In the genomic region with DNA sequence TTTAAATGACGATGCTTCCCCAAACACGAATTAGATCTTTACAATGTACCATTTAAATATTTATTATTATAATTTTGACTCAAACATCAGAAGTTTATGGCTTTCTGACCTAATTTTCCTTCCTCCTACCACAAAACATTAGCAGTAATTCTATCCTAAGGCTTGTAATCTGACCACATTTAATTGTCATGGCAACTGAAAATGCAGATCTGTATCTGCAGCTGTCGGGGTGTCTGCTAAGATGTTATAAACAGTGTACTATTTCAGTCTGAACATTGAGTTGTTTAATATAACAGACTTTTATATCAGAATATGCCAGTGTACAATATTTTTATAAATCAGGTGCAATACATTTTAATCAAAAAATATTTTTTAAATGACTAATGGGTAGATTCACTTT, we compare ENCODE assay signal across 28 mouse cellular contexts. TPM values are rescaled to one million over a fixed set of nuclear protein-coding genes. Genes with fewer than 3 reads are reported as not detected.
DNase-seq lines count a peak whose midpoint lies in the region; ATAC-seq and TF ChIP-seq lines count a peak whose summit lies in the region.
"Had no signal": no experiment of that assay in that cellular context is flagged by ENCODE, and none has a peak within 500 bp of the region (broad histone marks: within the 10 kb centered on the region; RNA-seq: fewer than 3 reads in every experiment).

No protein-coding gene starts in this region.

- no peak for ATAC-seq in forebrain, postnatal 0 days
- no peak for ATAC-seq in forebrain, embryonic 13.5 days
- 0 out of 2 replicates have a peak, but pooled peaks have one; percentile 61 for ATAC-seq in midbrain, embryonic 11.5 days (ENCODE audit: low FRiP score)
- ATAC-seq in midbrain, embryonic 16.5 days: no peak
- no peak for ATAC-seq in inflammation-experienced regulatory T-cells, adult 6 months
- ATAC-seq: midbrain, embryonic 15.5 days had no signal

- no peak for TF ChIP-seq CTCF in forebrain, postnatal 0 days (IDR thresholded peaks at IDR 0.05; ENCODE audit: low read depth)
- TF ChIP-seq CTCF in brain, embryonic 14.5 days (IDR thresholded peaks at IDR 0.05; ENCODE audit: borderline replicate concordance, extremely low read depth, insufficient read depth, insufficient read length): no peak

- no peaks in the 10 kb centered on the region for H3K4me1 ChIP-seq in forebrain, postnatal 0 days (ENCODE audit: insufficient read depth)
- no peaks in the 10 kb centered on the region for H3K4me1 ChIP-seq in forebrain, embryonic 13.5 days
- no peaks in the 10 kb centered on the region for H3K4me1 ChIP-seq in midbrain, embryonic 11.5 days (ENCODE audit: control insufficient read depth, insufficient read depth, low read length)
- no peaks in the 10 kb centered on the region for H3K4me1 ChIP-seq in midbrain, embryonic 16.5 days (ENCODE audit: control insufficient read depth, insufficient read depth, low read length)
- H3K4me1 ChIP-seq: embryonic facial prominence, embryonic 13.5 days; forebrain, embryonic 12.5 days; heart, embryonic 12.5 days; hindbrain, embryonic 13.5 days; limb, embryonic 13.5 days; lung, embryonic 15.5 days; midbrain, embryonic 15.5 days; neural tube, embryonic 12.5 days had no signal

- WGBS in forebrain, postnatal 0 days: 32% methylated on average over 3 of the region's 3 CpGs
- WGBS in forebrain, embryonic 13.5 days: 60% methylated on average over 3 of the region's 3 CpGs
- 68% methylated on average over 3 of the region's 3 CpGs for WGBS in midbrain, embryonic 11.5 days
- 39% methylated on average over 3 of the region's 3 CpGs for WGBS in midbrain, embryonic 16.5 days

- TF ChIP-seq POLR2A in brain, embryonic 14.5 days (IDR thresholded peaks at IDR 0.05; ENCODE audit: borderline replicate concordance, extremely low read depth, insufficient read depth, insufficient read length, poor library complexity, severe bottlenecking): no peak

- peak; percentile 31 for DNase-seq in embryo, embryonic 10.5 days (ENCODE audit: low spot score)
- DNase-seq in embryo, embryonic 10 days (ENCODE audit: low spot score): no peak
- DNase-seq in forebrain, postnatal 0 days: peak; percentile 29
- no peak for DNase-seq in midbrain, embryonic 11.5 days (ENCODE audit: low spot score, missing footprints)
- DNase-seq in brain, embryonic 14.5 days (ENCODE audit: low read depth): peak; percentile 58
- DNase-seq: adrenal gland, adult 8-10 months; cerebellum, adult 11-12 months; cerebellum, adult 9-11 months; heart, adult 2 months; heart, postnatal 4 days; kidney, adult 11 months; kidney, postnatal 25 days had no signal

- H3K36me3 ChIP-seq in forebrain, postnatal 0 days (ENCODE audit: insufficient read depth): no peaks in the 10 kb centered on the region
- H3K36me3 ChIP-seq in forebrain, embryonic 13.5 days (ENCODE audit: poor library complexity, severe bottlenecking): no peaks in the 10 kb centered on the region
- H3K36me3 ChIP-seq in midbrain, embryonic 11.5 days (ENCODE audit: control insufficient read depth, insufficient read depth, low read length): no peaks in the 10 kb centered on the region
- H3K36me3 ChIP-seq in midbrain, embryonic 16.5 days (ENCODE audit: control insufficient read depth, insufficient read depth, low read length): no peaks in the 10 kb centered on the region
- H3K36me3 ChIP-seq: embryonic facial prominence, embryonic 13.5 days; forebrain, embryonic 12.5 days; G1E; heart, embryonic 12.5 days; hindbrain, embryonic 13.5 days; limb, embryonic 13.5 days; lung, embryonic 15.5 days; midbrain, embryonic 15.5 days; neural tube, embryonic 12.5 days had no signal

- H3K9me3 ChIP-seq in forebrain, postnatal 0 days (ENCODE audit: low read length): no peaks in the 10 kb centered on the region
- no peaks in the 10 kb centered on the region for H3K9me3 ChIP-seq in forebrain, embryonic 13.5 days (replicated peaks)
- H3K9me3 ChIP-seq in midbrain, embryonic 11.5 days (ENCODE audit: control insufficient read depth, low read length): no peaks in the 10 kb centered on the region
- H3K9me3 ChIP-seq in midbrain, embryonic 16.5 days (replicated peaks; ENCODE audit: control insufficient read depth, low read length, poor library complexity, severe bottlenecking): no peaks in the 10 kb centered on the region
- H3K9me3 ChIP-seq: embryonic facial prominence, embryonic 13.5 days; forebrain, embryonic 12.5 days; heart, embryonic 12.5 days; hindbrain, embryonic 13.5 days; limb, embryonic 13.5 days; lung, embryonic 15.5 days; midbrain, embryonic 15.5 days; neural tube, embryonic 12.5 days had no signal

- no peaks in the 10 kb centered on the region for H3K27me3 ChIP-seq in forebrain, postnatal 0 days (ENCODE audit: insufficient read depth, low read length)
- H3K27me3 ChIP-seq in forebrain, embryonic 13.5 days: no peaks in the 10 kb centered on the region
- H3K27me3 ChIP-seq in midbrain, embryonic 11.5 days (ENCODE audit: control insufficient read depth, insufficient read depth, low read length): no peaks in the 10 kb centered on the region
- H3K27me3 ChIP-seq in midbrain, embryonic 16.5 days (ENCODE audit: control insufficient read depth, insufficient read depth, low read depth, low read length): no peaks in the 10 kb centered on the region
- H3K27me3 ChIP-seq: embryonic facial prominence, embryonic 13.5 days; forebrain, embryonic 12.5 days; heart, embryonic 12.5 days; hindbrain, embryonic 13.5 days; limb, embryonic 13.5 days; lung, embryonic 15.5 days; midbrain, embryonic 15.5 days; neural tube, embryonic 12.5 days had no signal

- no peak overlapping the region for H3K4me2 ChIP-seq in forebrain, postnatal 0 days (ENCODE audit: low read depth)
- H3K4me2 ChIP-seq in forebrain, embryonic 13.5 days: no peak overlapping the region
- H3K4me2 ChIP-seq in midbrain, embryonic 11.5 days: no peak overlapping the region
- no peak overlapping the region for H3K4me2 ChIP-seq in midbrain, embryonic 16.5 days (ENCODE audit: low read length)
- H3K4me2 ChIP-seq: embryonic facial prominence, embryonic 13.5 days; forebrain, embryonic 12.5 days; heart, embryonic 12.5 days; hindbrain, embryonic 13.5 days; limb, embryonic 13.5 days; liver, embryonic 11.5 days; lung, embryonic 15.5 days; midbrain, embryonic 15.5 days; neural tube, embryonic 12.5 days had no signal

- no peak overlapping the region for H3K4me3 ChIP-seq in forebrain, postnatal 0 days (ENCODE audit: low read depth, low read length)
- H3K4me3 ChIP-seq in forebrain, embryonic 13.5 days: no peak overlapping the region
- H3K4me3 ChIP-seq in midbrain, embryonic 11.5 days (ENCODE audit: low read depth, low read length): no peak overlapping the region
- H3K4me3 ChIP-seq in midbrain, embryonic 16.5 days (ENCODE audit: low read depth, low read length): no peak overlapping the region
- H3K4me3 ChIP-seq: embryonic facial prominence, embryonic 13.5 days; erythroblast, embryonic 14.5 days; forebrain, embryonic 12.5 days; heart, adult 2 months; heart, embryonic 12.5 days; hindbrain, embryonic 13.5 days; limb, embryonic 13.5 days; lung, embryonic 15.5 days; midbrain, embryonic 15.5 days; myocyte; neural tube, embryonic 12.5 days had no signal

- no peak overlapping the region for H3K9ac ChIP-seq in forebrain, postnatal 0 days
- H3K9ac ChIP-seq in forebrain, embryonic 13.5 days: no peak overlapping the region
- no peak overlapping the region for H3K9ac ChIP-seq in midbrain, embryonic 11.5 days (ENCODE audit: low read length)
- no peak overlapping the region for H3K9ac ChIP-seq in midbrain, embryonic 16.5 days (ENCODE audit: low read depth, low read length)
- H3K9ac ChIP-seq: embryonic facial prominence, embryonic 13.5 days; forebrain, embryonic 12.5 days; heart, embryonic 12.5 days; hindbrain, embryonic 13.5 days; limb, embryonic 13.5 days; lung, embryonic 15.5 days; midbrain, embryonic 15.5 days; neural tube, embryonic 12.5 days had no signal

- H3K27ac ChIP-seq in forebrain, postnatal 0 days (ENCODE audit: low read depth, low read length): no peak overlapping the region
- H3K27ac ChIP-seq in forebrain, embryonic 13.5 days: no peak overlapping the region
- H3K27ac ChIP-seq in midbrain, embryonic 11.5 days (ENCODE audit: low read depth, low read length): no peak overlapping the region
- H3K27ac ChIP-seq in midbrain, embryonic 16.5 days (ENCODE audit: low read length): no peak overlapping the region
- H3K27ac ChIP-seq: embryonic facial prominence, embryonic 13.5 days; forebrain, embryonic 12.5 days; heart, adult 2 months; hindbrain, embryonic 13.5 days; limb, embryonic 13.5 days; lung, embryonic 15.5 days; midbrain, embryonic 15.5 days; neural tube, embryonic 12.5 days had no signal

RNA-seq across cellular contexts. Expression of gene Cntn1, which starts 10.0 kb away (rescaled TPM):
- 187 and 192 TPM in 2 replicates for total RNA-seq in forebrain, postnatal 0 days (2014; rRNA removed)
- 83.8 and 112 TPM in 2 replicates for polyA plus RNA-seq in forebrain, postnatal 0 days (2015; fragmentation: Nextera tagmentation; extraction: Ambion mirVana)
- polyA plus RNA-seq in forebrain, embryonic 13.5 days (2015; fragmentation: Nextera tagmentation; extraction: Ambion mirVana): 7.6 and 10.0 TPM in 2 replicates
- polyA plus RNA-seq in midbrain, embryonic 11.5 days (2014; fragmentation: Nextera tagmentation; extraction: Ambion mirVana): 7.4 and 8.2 TPM in 2 replicates
- 65.7 and 88.4 TPM in 2 replicates for polyA plus RNA-seq in midbrain, embryonic 16.5 days (2015; fragmentation: Nextera tagmentation; extraction: Ambion mirVana)
- polyA plus RNA-seq in brain, embryonic 14.5 days (2012; rRNA removed): 14.4 and 26.3 TPM in 2 replicates
- under 1 TPM in 1 of 3 experiments, not detected in 2; 0.14 TPM for polyA plus RNA-seq in inflammation-experienced regulatory T-cells, adult 6 months (2017; shearing (Covaris generic))
- total RNA-seq: megakaryocyte progenitor cell, adult 5-6 weeks had no signal
- polyA plus RNA-seq: erythroblast, embryonic 14.5 days; G1E had no signal

Comparison
In these comparisons a context has a peak if more than half of its experiments do, and no peak if none do; other contexts are left out.
1. DNase-seq: peak in embryo, embryonic 10.5 days (single experiment), forebrain, postnatal 0 days (single experiment) and brain, embryonic 14.5 days (single experiment); none in embryo, embryonic 10 days (single experiment) and midbrain, embryonic 11.5 days (single experiment).